Comparison of ENCODE assay signal across 21 mouse cellular contexts in genomic region chr19:42205201-42205600, GRCm38 (mm10). TPM values are rescaled to one million over a fixed set of nuclear protein-coding genes. Genes with fewer than 3 reads are reported as not detected.
"Had no signal": no experiment of that assay in that cellular context is flagged by ENCODE, and none has a peak within 500 bp of the region (broad histone marks: within the 10 kb centered on the region; RNA-seq: fewer than 3 reads in every experiment).

No protein-coding gene starts in this region.

- H3K4me2 ChIP-seq: kidney, embryonic 15.5 days; limb, embryonic 15.5 days; liver, embryonic 11.5 days; lung, embryonic 14.5 days; midbrain, embryonic 12.5 days; midbrain, embryonic 15.5 days; neural tube, embryonic 12.5 days; neural tube, embryonic 15.5 days had no signal

- H3K9ac ChIP-seq: kidney, embryonic 15.5 days; limb, embryonic 15.5 days; liver, embryonic 14.5 days; liver, postnatal 0 days; lung, embryonic 14.5 days; midbrain, embryonic 12.5 days; midbrain, embryonic 15.5 days; neural tube, embryonic 12.5 days; neural tube, embryonic 15.5 days had no signal

- ATAC-seq: liver, postnatal 0 days; lung, postnatal 0 days; midbrain, embryonic 15.5 days had no signal

- H3K9me3 ChIP-seq: kidney, embryonic 15.5 days; limb, embryonic 15.5 days; midbrain, embryonic 12.5 days; midbrain, embryonic 15.5 days; neural tube, embryonic 12.5 days; neural tube, embryonic 15.5 days had no signal

- H3K4me3 ChIP-seq: kidney, embryonic 15.5 days; limb, embryonic 15.5 days; midbrain, embryonic 12.5 days; midbrain, embryonic 15.5 days; neural tube, embryonic 12.5 days; neural tube, embryonic 15.5 days had no signal

- DNase-seq: kidney, postnatal 10 days; kidney, postnatal 36 days; liver, postnatal 0 days; lung, embryonic 14.5 days; right cerebral cortex, adult 18-20 months; right cerebral cortex, postnatal 14 days; right cerebral cortex, postnatal 4 days; thymus, adult 2 months; thymus, postnatal 25 days had no signal

- H3K36me3 ChIP-seq: kidney, embryonic 15.5 days; limb, embryonic 15.5 days; midbrain, embryonic 12.5 days; midbrain, embryonic 15.5 days; neural tube, embryonic 12.5 days; neural tube, embryonic 15.5 days had no signal

- H3K27ac ChIP-seq: kidney, embryonic 15.5 days; limb, embryonic 15.5 days; liver, embryonic 14.5 days; macrophage; midbrain, embryonic 12.5 days; midbrain, embryonic 15.5 days; neural tube, embryonic 12.5 days; neural tube, embryonic 15.5 days; stomach, postnatal 0 days had no signal

RNA-seq across cellular contexts. Expression of gene Sfrp5, which starts 3.1 kb away (rescaled TPM):
- total RNA-seq: megakaryocyte, adult 5-6 weeks had no signal
- polyA plus RNA-seq: liver, postnatal 0 days; lung, postnatal 0 days; midbrain, embryonic 12.5 days had no signal

RNA-seq across cellular contexts. Expression of gene Golga7b, which starts 42.2 kb away (rescaled TPM):
- total RNA-seq: megakaryocyte, adult 5-6 weeks had no signal
- polyA plus RNA-seq: liver, embryonic 11.5 days; liver, embryonic 14.5 days; liver, postnatal 0 days; lung, embryonic 14.5 days; lung, postnatal 0 days; macrophage had no signal
